Mouse (Mus musculus) MEL-GATA-1-ER (cell line): ENCODE results near the gene Abcc8.

Experiments used
- DNase-seq: peaks from one replicate; pipeline ENCODE4 v3.0.0-alpha.2; 2012; ENCODE audit warnings: low read depth; ENCODE audit errors: extremely low read depth

Gene Abcc8

GRCm38 (mm10) chr7:46060688-46061087 is 119.1 kb downstream of the Abcc8 start:
- no peak for DNase-seq

DNA sequence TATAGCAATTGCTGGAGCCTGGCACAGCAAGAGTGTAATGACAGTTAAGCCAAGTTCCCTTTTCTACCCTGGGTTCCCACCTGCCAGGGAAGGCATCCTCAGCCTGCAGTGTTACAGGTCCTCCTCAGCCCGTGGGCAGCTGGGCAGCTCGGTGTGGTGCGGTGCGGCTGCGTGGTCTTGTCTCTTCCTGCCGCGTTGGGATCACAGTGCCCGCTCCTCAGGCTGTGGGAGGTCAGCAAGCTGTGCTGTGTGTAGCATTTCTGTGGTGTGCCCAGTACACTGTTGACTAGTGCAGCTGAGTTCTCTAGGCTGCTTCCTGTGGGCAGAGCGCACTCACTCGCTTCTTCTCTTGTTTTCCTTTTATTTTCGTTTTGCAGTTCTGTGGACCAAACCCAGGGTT is 121.0 kb downstream of the Abcc8 start:
- DNase-seq: no peak
